Mouse (Mus musculus) C2C12 (cell line): Measurements from ENCODE around the gene Slc38a9.

Experiments
- CEBPB ChIP-seq: IDR thresholded peaks from one replicate; pipeline ENCODE4 v1.6.1; 2011; ENCODE audit warnings: low read depth, mild to moderate bottlenecking, control low read depth, moderate library complexity
- CTCF ChIP-seq: IDR thresholded peaks from one replicate; pipeline ENCODE4 v1.5.1; 2011; ENCODE audit not compliant: control insufficient read depth, insufficient read depth, insufficient read length
- FOSL1 ChIP-seq: IDR thresholded peaks from one replicate; pipeline ENCODE4 v1.8.0; 2011; ENCODE audit warnings: mild to moderate bottlenecking, low read length; ENCODE audit not compliant: poor library complexity, insufficient read depth, severe bottlenecking
- MAX ChIP-seq: IDR thresholded peaks from one replicate; pipeline ENCODE4 v1.6.1; 2011; ENCODE audit warnings: mild to moderate bottlenecking, control low read depth
- MYOD1 ChIP-seq: IDR thresholded peaks from one replicate; pipeline ENCODE4 v1.6.1; 2011; ENCODE audit warnings: low read depth; ENCODE audit not compliant: control insufficient read depth, insufficient read length
- MYOG ChIP-seq: IDR thresholded peaks from one replicate; pipeline ENCODE4 v1.6.1; 2011; ENCODE audit not compliant: control insufficient read depth, insufficient read length; ENCODE audit errors: extremely low read depth
- USF1 ChIP-seq: IDR thresholded peaks from one replicate; pipeline ENCODE4 v1.6.1; 2011; ENCODE audit warnings: low read depth, mild to moderate bottlenecking, control low read depth, moderate library complexity

- TF ChIP-seq CTCF (no peak), MYOD1 (no peak), CEBPB (no peak), MYOG (no peak), MAX (no peak), USF1 (no peak), FOSL1 (no peak)
Measured at GRCm38 (mm10) chr13:112765654-112766053, 105.1 kb downstream of the Slc38a9 start.
